Mouse (Mus musculus) kidney, embryonic 14.5 days (tissue): ENCODE results near the gene Sema5b. TPM values are rescaled to one million over a fixed set of nuclear protein-coding genes. Genes with fewer than 3 reads are reported as not detected.

ENCODE experiments used
- ATAC-seq: fragments of 200-750 bp; cut with Nextera tagmentation; 2 replicates; pipeline ENCODE4 v1.8.0; 2017; ENCODE audit warnings: moderate number of reproducible peaks, mild to moderate bottlenecking, moderate TSS enrichment, moderate library complexity; ENCODE audit not compliant: low FRiP score, low TSS enrichment
- H3K27ac ChIP-seq: fragments of 300-500 bp; sonication (generic); 2 replicates; pipeline ENCODE4 v1.5.1; 2014; ENCODE audit warnings: low read depth, mild to moderate bottlenecking, low read length, moderate library complexity, mixed read lengths
- H3K27me3 ChIP-seq: fragments of 300-500 bp; sonication (generic); 2 replicates; pipeline ENCODE4 v1.6.1; 2014; ENCODE audit warnings: mild to moderate bottlenecking, low read length; ENCODE audit not compliant: control insufficient read depth, insufficient read depth
- H3K36me3 ChIP-seq: fragments of 300-500 bp; sonication (generic); 2 replicates; pipeline ENCODE4 v1.6.1; 2014; ENCODE audit warnings: low read length, mixed read lengths; ENCODE audit not compliant: control insufficient read depth, insufficient read depth
- H3K4me1 ChIP-seq: fragments of 300-500 bp; sonication (generic); 2 replicates; pipeline ENCODE4 v1.6.1; 2014; ENCODE audit warnings: low read length, mixed read lengths; ENCODE audit not compliant: control insufficient read depth, insufficient read depth
- H3K4me2 ChIP-seq: fragments of 300-500 bp; sonication (generic); replicated peaks from 2 replicates; pipeline ENCODE4 v1.6.1; 2014; ENCODE audit warnings: low read depth, mild to moderate bottlenecking, low read length
- H3K4me3 ChIP-seq: fragments of 300-500 bp; sonication (generic); 2 replicates; pipeline ENCODE4 v1.5.1; 2014; ENCODE audit warnings: mild to moderate bottlenecking, low read length
- H3K9ac ChIP-seq: fragments of 300-500 bp; sonication (generic); 2 replicates; pipeline ENCODE4 v1.6.1; 2014; ENCODE audit warnings: low read depth, mild to moderate bottlenecking, low read length, moderate library complexity
- H3K9me3 ChIP-seq: fragments of 300-500 bp; sonication (generic); 2 replicates; pipeline ENCODE4 v1.6.1; 2016; ENCODE audit warnings: low read length; ENCODE audit not compliant: control insufficient read depth
- WGBS: fragments of 180-500 bp; shearing (Covaris S2); extraction: QIAGEN DNeasy Blood & Tissue Kit; methylation state at CpG from one replicate; pipeline ENCODE4 v1.1.7; 2014; 5-methylcytosine and 5-hydroxymethylcytosine counted together
- polyA plus RNA-seq: library from polyadenylated mRNA; unstranded; fragments of >200 nt; fragmentation: Nextera tagmentation; extraction: Ambion mirVana; gene quantifications from 2 replicates; pipeline ENCODE4 v1.2.1, GENCODE M21; 2014

Sema5b gene
- polyA plus RNA-seq, 1 experiment from 2014 or later = 8.4 TPM

- H3K27me3 ChIP-seq = 0 out of 2 replicates have a peak, but pooled peaks cover 2% of the 10 kb centered on the region
- no peak overlapping the region for H3K9ac ChIP-seq
- ATAC-seq = peak; percentile 50; the same call in 1 of the 2 replicates
- WGBS = 36% methylated on average over 4 of the region's 4 CpGs
- H3K27ac ChIP-seq = no peak overlapping the region
- no peaks in the 10 kb centered on the region for H3K9me3 ChIP-seq
- no peak overlapping the region for H3K4me2 ChIP-seq
- H3K4me1 ChIP-seq = 0 out of 2 replicates have a peak, but pooled peaks cover 10% of the 10 kb centered on the region
- H3K4me3 ChIP-seq = no peak overlapping the region
- H3K36me3 ChIP-seq = no peaks in the 10 kb centered on the region
Observed at GRCm38 (mm10) chr16:35583551-35584080, 42.7 kb downstream of the Sema5b start.

DNA sequence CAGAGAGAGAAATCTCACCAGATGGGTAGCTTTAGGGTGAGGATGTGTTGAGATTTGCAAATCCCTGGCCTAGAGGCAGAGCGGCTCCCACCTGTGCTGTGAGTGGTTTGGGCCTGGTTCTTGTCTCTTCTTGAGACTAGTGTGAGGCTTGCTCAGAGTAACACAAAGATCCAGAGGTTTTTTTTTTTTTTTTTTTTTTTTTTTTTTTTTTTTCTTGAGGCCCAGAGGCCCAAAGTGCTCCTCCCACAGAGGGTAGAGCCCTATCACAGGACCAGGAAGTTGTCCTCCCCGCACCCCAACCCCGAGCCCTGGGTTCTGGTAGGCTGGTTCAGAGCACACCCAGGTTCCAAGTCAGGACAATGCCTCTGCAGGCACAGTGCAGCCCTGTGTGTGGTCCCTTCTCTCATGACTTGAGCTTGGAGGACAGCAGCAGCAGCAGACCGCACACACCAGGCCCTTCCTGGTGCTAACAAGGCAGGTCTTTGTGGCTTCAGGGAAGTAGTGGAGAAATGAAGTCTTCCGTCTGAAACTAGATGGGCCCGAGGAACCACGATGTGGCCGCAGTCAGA is 44.3 kb downstream of the Sema5b start:
- H3K27ac ChIP-seq = no peak overlapping the region
- H3K4me1 ChIP-seq = 0 out of 2 replicates have a peak, but pooled peaks cover 13% of the 10 kb centered on the region
- H3K4me3 ChIP-seq = no peak overlapping the region
- 0 out of 2 replicates have a peak, but pooled peaks have one; percentile 47 for ATAC-seq
- no peaks in the 10 kb centered on the region for H3K9me3 ChIP-seq
- no peak overlapping the region for H3K9ac ChIP-seq
- WGBS = 69% methylated on average over 8 of the region's 8 CpGs
- no peak overlapping the region for H3K4me2 ChIP-seq
- no peaks in the 10 kb centered on the region for H3K36me3 ChIP-seq
- H3K27me3 ChIP-seq = 0 out of 2 replicates have a peak, but pooled peaks cover 7% of the 10 kb centered on the region

GRCm38 (mm10) chr16:35587046-35587779 is 46.3 kb downstream of the Sema5b start:
- H3K4me1 ChIP-seq = 0 out of 2 replicates have a peak, but pooled peaks cover 19% of the 10 kb centered on the region
- H3K27ac ChIP-seq = no peak overlapping the region
- no peaks in the 10 kb centered on the region for H3K36me3 ChIP-seq
- ATAC-seq = no peak
- H3K4me3 ChIP-seq = no peak overlapping the region
- 0 out of 2 replicates have a peak, but pooled peaks cover 7% of the 10 kb centered on the region for H3K27me3 ChIP-seq
- H3K9ac ChIP-seq = no peak overlapping the region
- H3K9me3 ChIP-seq = no peaks in the 10 kb centered on the region
- 70% methylated on average over 8 of the region's 8 CpGs for WGBS
- no peak overlapping the region for H3K4me2 ChIP-seq

- Histone ChIP-seq H3K4me1 (0 out of 2 replicates have a peak, but pooled peaks cover 23% of the 10 kb centered on the region), H3K27ac (no peak overlapping the region)
- 5% methylated on average over 20 of the region's 20 CpGs for WGBS
Observed at GRCm38 (mm10) chr16:35587866-35588465, 47.0 kb downstream of the Sema5b start.

DNA sequence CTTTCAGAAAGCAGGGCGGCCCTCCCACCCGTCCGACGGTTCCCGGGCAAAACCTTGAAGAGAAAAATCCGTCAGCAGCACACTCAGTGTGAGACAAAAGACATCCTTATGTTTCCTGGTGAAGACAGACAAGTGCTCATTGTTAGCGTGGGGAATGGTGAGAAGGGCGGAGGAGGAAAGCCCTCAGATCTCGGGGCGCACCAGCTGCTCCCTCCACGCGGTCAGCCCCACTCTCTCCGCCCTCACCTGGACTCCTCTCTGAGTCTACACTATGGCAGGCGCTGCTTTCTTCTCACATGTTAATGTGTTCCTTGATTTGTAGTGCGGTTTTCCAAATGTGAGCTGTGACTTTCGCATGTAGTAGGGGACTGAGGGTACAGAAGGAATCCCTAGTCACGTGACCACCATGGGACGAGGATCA is 47.8 kb downstream of the Sema5b start:
- Histone ChIP-seq H3K9me3 (no peaks in the 10 kb centered on the region), H3K27me3 (0 out of 2 replicates have a peak, but pooled peaks cover 7% of the 10 kb centered on the region), H3K4me3 (no peak overlapping the region), H3K4me1 (0 out of 2 replicates have a peak, but pooled peaks cover 23% of the 10 kb centered on the region), H3K36me3 (no peaks in the 10 kb centered on the region), H3K9ac (no peak overlapping the region), H3K27ac (no peak overlapping the region), H3K4me2 (peak overlapping the region; percentile 15; the same call in 1 of the 2 replicates)
- 32% methylated on average over 18 of the region's 18 CpGs for WGBS
- no peak for ATAC-seq

More at GRCm38 (mm10) chr16:35587866-35588465, 47.0 kb downstream of the Sema5b start:
- Histone ChIP-seq H3K4me3 (peak overlapping the region; percentile 26), H3K27me3 (0 out of 2 replicates have a peak, but pooled peaks cover 7% of the 10 kb centered on the region), H3K36me3 (no peaks in the 10 kb centered on the region), H3K4me2 (peak overlapping the region; percentile 43), H3K9me3 (no peaks in the 10 kb centered on the region), H3K9ac (no peak overlapping the region)
- ATAC-seq = peak; percentile 26; the same call in 1 of the 2 replicates

- no peak overlapping the region for H3K27ac ChIP-seq
- H3K4me2 ChIP-seq = no peak overlapping the region
- 39% methylated on average over 11 of the region's 11 CpGs for WGBS
Observed at GRCm38 (mm10) chr16:35591756-35592155, 50.8 kb downstream of the Sema5b start.

GRCm38 (mm10) chr16:35592274-35593065 is 51.5 kb downstream of the Sema5b start:
- WGBS = 26% methylated on average over 5 of the region's 5 CpGs
- ATAC-seq = no peak
- Histone ChIP-seq H3K27me3 (0 out of 2 replicates have a peak, but pooled peaks cover 7% of the 10 kb centered on the region), H3K4me3 (no peak overlapping the region), H3K4me2 (no peak overlapping the region), H3K36me3 (no peaks in the 10 kb centered on the region), H3K4me1 (peaks cover 30% of the 10 kb centered on the region), H3K9ac (no peak overlapping the region), H3K9me3 (no peaks in the 10 kb centered on the region), H3K27ac (no peak overlapping the region)

More at GRCm38 (mm10) chr16:35591756-35592155, 50.8 kb downstream of the Sema5b start:
- Histone ChIP-seq H3K9ac (no peak overlapping the region), H3K4me3 (no peak overlapping the region), H3K27me3 (0 out of 2 replicates have a peak, but pooled peaks cover 7% of the 10 kb centered on the region), H3K36me3 (no peaks in the 10 kb centered on the region), H3K9me3 (no peaks in the 10 kb centered on the region), H3K4me1 (peaks cover 26% of the 10 kb centered on the region)
- no peak for ATAC-seq

GRCm38 (mm10) chr16:35593474-35593873 is 52.5 kb downstream of the Sema5b start:
- H3K27ac ChIP-seq = no peak overlapping the region
- no peaks in the 10 kb centered on the region for H3K9me3 ChIP-seq
- H3K4me3 ChIP-seq = no peak overlapping the region
- no peaks in the 10 kb centered on the region for H3K36me3 ChIP-seq
- 97% methylated on average over 5 of the region's 5 CpGs for WGBS
- H3K4me1 ChIP-seq = peaks cover 25% of the 10 kb centered on the region
- no peak overlapping the region for H3K9ac ChIP-seq
- ATAC-seq = no peak
- no peak overlapping the region for H3K4me2 ChIP-seq
- 0 out of 2 replicates have a peak, but pooled peaks cover 7% of the 10 kb centered on the region for H3K27me3 ChIP-seq
